Mouse (Mus musculus) ES-Bruce4 (cell line): ENCODE results near the gene 3110009E18Rik. TPM values are rescaled to one million over a fixed set of nuclear protein-coding genes. Genes with fewer than 3 reads are reported as not detected.
A peak's percentile ranks its signal among the peaks of the same experiment; 100 is the strongest.

Experiments
- H3K27ac ChIP-seq: 2 replicates; pipeline ENCODE4 v1.5.1; 2012; ENCODE audit warnings: low read length, inconsistent platforms; ENCODE audit not compliant: insufficient read depth
- H3K27me3 ChIP-seq: 2 replicates; pipeline ENCODE4 v1.6.1; 2012; ENCODE audit warnings: mild to moderate bottlenecking, low read length, inconsistent platforms; ENCODE audit not compliant: control insufficient read depth, poor library complexity, insufficient read depth, severe bottlenecking
- H3K36me3 ChIP-seq: 2 replicates; pipeline ENCODE4 v1.6.1; 2012; ENCODE audit warnings: inconsistent platforms, mild to moderate bottlenecking, low read length, moderate library complexity; ENCODE audit not compliant: control insufficient read depth, poor library complexity, insufficient read depth, severe bottlenecking
- H3K4me1 ChIP-seq: one replicate; pipeline ENCODE4 v1.8.1; 2011; ENCODE audit warnings: low read length; ENCODE audit not compliant: control insufficient read depth, insufficient read depth
- H3K4me3 ChIP-seq: 2 replicates; pipeline ENCODE4 v1.5.1; 2011; ENCODE audit warnings: low read depth, mild to moderate bottlenecking, low read length
- H3K9ac ChIP-seq: 2 replicates; pipeline ENCODE4 v1.6.1; 2012; ENCODE audit warnings: low read depth, mild to moderate bottlenecking, inconsistent platforms; ENCODE audit not compliant: poor library complexity, severe bottlenecking
- H3K9me3 ChIP-seq: replicated peaks from 2 replicates; pipeline ENCODE4 v1.6.1; 2012; ENCODE audit warnings: mild to moderate bottlenecking, low read length, inconsistent platforms; ENCODE audit not compliant: control insufficient read depth, poor library complexity, insufficient read depth, severe bottlenecking
- CTCF ChIP-seq: IDR thresholded peaks from one replicate; pipeline ENCODE4 v1.8.1; 2011; ENCODE audit warnings: low read depth, low read length
- EP300 ChIP-seq: IDR thresholded peaks from 2 replicates; pipeline ENCODE4 v1.6.1; 2011; ENCODE audit warnings: low read depth, low read length; ENCODE audit not compliant: insufficient read depth
- POLR2A ChIP-seq: IDR thresholded peaks from one replicate; pipeline ENCODE4 v1.8.1; 2011; ENCODE audit warnings: low read length; ENCODE audit not compliant: insufficient read depth
- polyA plus RNA-seq: library from polyadenylated mRNA; stranded (reverse); fragments of >200 nt; gene quantifications from 2 replicates; pipeline ENCODE4 v1.2.4, GENCODE M21; 2011; ENCODE audit warnings: low read depth; ENCODE audit not compliant: missing spikeins, insufficient read depth, insufficient read length

Gene 3110009E18Rik
- polyA plus RNA-seq, 1 experiment: 16.0 TPM

GRCm38 (mm10) chr1:120197189-120197588, 76.2 kb downstream of the 3110009E18Rik start:
- Histone ChIP-seq H3K27me3 (no peaks in the 10 kb centered on the region), H3K9ac (no peak overlapping the region), H3K9me3 (no peaks in the 10 kb centered on the region), H3K4me3 (no peak overlapping the region), H3K27ac (no peak overlapping the region), H3K4me1 (no peaks in the 10 kb centered on the region), H3K36me3 (no peaks in the 10 kb centered on the region)
- TF ChIP-seq POLR2A (no peak), CTCF (peak; percentile 96), EP300 (no peak)

- no peak overlapping the region for H3K27ac ChIP-seq
- H3K4me1 ChIP-seq: peaks cover 1% of the 10 kb centered on the region
- H3K27me3 ChIP-seq: no peaks in the 10 kb centered on the region
- H3K9me3 ChIP-seq: no peaks in the 10 kb centered on the region
- H3K36me3 ChIP-seq: no peaks in the 10 kb centered on the region
- H3K4me3 ChIP-seq: no peak overlapping the region
- no peak overlapping the region for H3K9ac ChIP-seq
- TF ChIP-seq CTCF: no peak
- no peak for TF ChIP-seq EP300
- no peak for TF ChIP-seq POLR2A
These were observed 77.2 kb downstream of the 3110009E18Rik start for GRCm38 (mm10) chr1:120198151-120198550.

GRCm38 (mm10) chr1:120198942-120199341, 78.0 kb downstream of the 3110009E18Rik start:
- H3K9me3 ChIP-seq: no peaks in the 10 kb centered on the region
- no peak overlapping the region for H3K27ac ChIP-seq
- H3K27me3 ChIP-seq: no peaks in the 10 kb centered on the region
- no peak for TF ChIP-seq EP300
- TF ChIP-seq POLR2A: no peak
- TF ChIP-seq CTCF: no peak
- H3K4me1 ChIP-seq: peaks cover 1% of the 10 kb centered on the region
- H3K4me3 ChIP-seq: no peak overlapping the region
- H3K36me3 ChIP-seq: no peaks in the 10 kb centered on the region
- no peak overlapping the region for H3K9ac ChIP-seq

- Histone ChIP-seq H3K27me3 (no peaks in the 10 kb centered on the region), H3K9me3 (no peaks in the 10 kb centered on the region), H3K4me3 (no peak overlapping the region), H3K36me3 (no peaks in the 10 kb centered on the region), H3K27ac (no peak overlapping the region), H3K4me1 (peaks cover 1% of the 10 kb centered on the region), H3K9ac (no peak overlapping the region)
- TF ChIP-seq CTCF (no peak), POLR2A (no peak), EP300 (no peak)
These were observed 81.6 kb downstream of the 3110009E18Rik start for GRCm38 (mm10) chr1:120202542-120202941.

- Histone ChIP-seq H3K9me3 (no peaks in the 10 kb centered on the region), H3K36me3 (no peaks in the 10 kb centered on the region), H3K4me3 (no peak overlapping the region), H3K4me1 (peaks cover 1% of the 10 kb centered on the region), H3K9ac (no peak overlapping the region), H3K27ac (no peak overlapping the region), H3K27me3 (no peaks in the 10 kb centered on the region)
- no peak for TF ChIP-seq CTCF
- TF ChIP-seq POLR2A: no peak
- TF ChIP-seq EP300: no peak
These were observed 82.8 kb downstream of the 3110009E18Rik start for GRCm38 (mm10) chr1:120203836-120204235.

- Histone ChIP-seq H3K4me1 (peaks cover 1% of the 10 kb centered on the region), H3K9ac (no peak overlapping the region), H3K27me3 (no peaks in the 10 kb centered on the region), H3K27ac (no peak overlapping the region), H3K4me3 (no peak overlapping the region), H3K9me3 (no peaks in the 10 kb centered on the region), H3K36me3 (no peaks in the 10 kb centered on the region)
- TF ChIP-seq EP300 (peak; percentile 60; the same call in 1 of the 2 replicates), CTCF (no peak), POLR2A (no peak)
These were observed 83.8 kb downstream of the 3110009E18Rik start for GRCm38 (mm10) chr1:120204834-120205233.
